Mouse (Mus musculus) CH12.LX (cell line): ENCODE data around the gene Wdr26. TPM values are rescaled to one million over a fixed set of nuclear protein-coding genes. Genes with fewer than 3 reads are reported as not detected.

Experiments
- DNase-seq: peaks from one replicate; pipeline ENCODE4 v3.0.0-alpha.2; 2013; ENCODE audit errors: extremely low read depth
- H3K27ac ChIP-seq: 2 replicates; pipeline ENCODE4 v1.5.1; 2012; ENCODE audit warnings: low read depth, mild to moderate bottlenecking, control low read depth, moderate library complexity; ENCODE audit not compliant: insufficient read depth
- H3K27me3 ChIP-seq: replicated peaks from 2 replicates; pipeline ENCODE3; 2012; ENCODE audit warnings: inconsistent platforms
- H3K36me3 ChIP-seq, 2 experiments: replicated peaks in 1 of 2; 2 replicates each; pipeline versions ENCODE3 to v1.6.1; 2012; ENCODE audit warnings: inconsistent platforms in 1 of 2, low read length in 1 of 2, mild to moderate bottlenecking in 1 of 2, mixed read lengths in 1 of 2, moderate library complexity in 1 of 2; ENCODE audit not compliant: control insufficient read depth in 1 of 2, insufficient read depth in 1 of 2
- H3K4me1 ChIP-seq, 2 experiments: 2 replicates each; pipeline ENCODE4 v1.6.1; 2012; ENCODE audit warnings: inconsistent platforms in 1 of 2, moderate library complexity in 1 of 2; ENCODE audit not compliant: insufficient read depth in 2 of 2, control insufficient read depth in 1 of 2
- H3K4me2 ChIP-seq: 2 replicates; pipeline ENCODE4 v1.6.1; 2012; ENCODE audit warnings: low read depth, mild to moderate bottlenecking, control low read depth; ENCODE audit not compliant: poor library complexity, insufficient read depth, severe bottlenecking
- H3K4me3 ChIP-seq, 3 experiments: fragments of 150-350 bp in 1 of 3; sonication (generic) in 1 of 3; replicated peaks in 1 of 3; 2 replicates each; pipeline versions ENCODE3 to v1.5.1; 2011 to 2012; ENCODE audit warnings: low read depth in 2 of 3, low read length in 2 of 3, mild to moderate bottlenecking in 2 of 3, moderate library complexity in 2 of 3, control low read depth in 1 of 3, improper control_type of control experiment in 1 of 3, inconsistent platforms in 1 of 3, mixed read lengths in 1 of 3; ENCODE audit not compliant: poor library complexity in 1 of 3
- H3K79me2 ChIP-seq: replicated peaks from 2 replicates; pipeline ENCODE4 v1.6.1; 2012; ENCODE audit warnings: mild to moderate bottlenecking, moderate library complexity; ENCODE audit not compliant: control insufficient read depth, poor library complexity, insufficient read depth, severe bottlenecking; ENCODE audit errors: extremely low read depth
- H3K9ac ChIP-seq: 2 replicates; pipeline ENCODE4 v1.6.1; 2012; ENCODE audit warnings: low read depth, mild to moderate bottlenecking, control low read depth, moderate library complexity; ENCODE audit not compliant: insufficient read depth
- H3K9me3 ChIP-seq: replicated peaks from 2 replicates; pipeline ENCODE3; 2012; ENCODE audit warnings: low read length, inconsistent platforms, mixed read lengths
- BHLHE40 ChIP-seq: IDR thresholded peaks from 2 replicates; pipeline ENCODE4 v1.6.1; 2011; ENCODE audit warnings: mild to moderate bottlenecking, low read depth, low read length, improper control_type of control experiment
- CHD1 ChIP-seq: IDR thresholded peaks from 2 replicates; pipeline ENCODE4 v1.6.1; 2012; ENCODE audit warnings: low read depth, low read length, improper control_type of control experiment, inconsistent platforms
- CHD2 ChIP-seq: IDR thresholded peaks from 2 replicates; pipeline ENCODE4 v1.6.1; 2011; ENCODE audit warnings: low read length, improper control_type of control experiment
- CTCF ChIP-seq, 2 experiments: IDR thresholded peaks in 1 of 2; conservative IDR thresholded peaks in 1 of 2; 2 replicates each; pipeline ENCODE4 v1.5.1; 2011 to 2012; ENCODE audit warnings: low read depth in 2 of 2, low read length in 2 of 2, improper control_type of control experiment in 1 of 2, inconsistent platforms in 1 of 2, mild to moderate bottlenecking in 1 of 2, moderate library complexity in 1 of 2
- E2F4 ChIP-seq: IDR thresholded peaks from 2 replicates; pipeline ENCODE4 v1.6.1; 2011; ENCODE audit warnings: low read depth, low read length, improper control_type of control experiment; ENCODE audit not compliant: insufficient replicate concordance
- EP300 ChIP-seq: IDR thresholded peaks from 2 replicates; pipeline ENCODE4 v1.6.1; 2011; ENCODE audit warnings: low read length, improper control_type of control experiment
- ETS1 ChIP-seq: conservative IDR thresholded peaks from 2 replicates; pipeline ENCODE4 v1.6.1; 2012; ENCODE audit warnings: low read depth, mild to moderate bottlenecking, inconsistent platforms, low read length, improper control_type of control experiment, moderate library complexity
- GABPA ChIP-seq: IDR thresholded peaks from 2 replicates; pipeline ENCODE4 v1.6.1; 2012; ENCODE audit warnings: low read depth, low read length, improper control_type of control experiment, inconsistent platforms; ENCODE audit not compliant: insufficient replicate concordance
- IRF4 ChIP-seq: IDR thresholded peaks from 2 replicates; pipeline ENCODE4 v1.6.1; 2014; ENCODE audit warnings: low read depth, mild to moderate bottlenecking, inconsistent platforms, low read length, improper control_type of control experiment
- JUN ChIP-seq: IDR thresholded peaks from 2 replicates; pipeline ENCODE4 v1.6.1; 2011; ENCODE audit warnings: low read depth, mild to moderate bottlenecking, low read length, improper control_type of control experiment, moderate library complexity; ENCODE audit not compliant: insufficient read depth
- JUND ChIP-seq: conservative IDR thresholded peaks from 2 replicates; pipeline ENCODE4 v1.6.1; 2011; ENCODE audit warnings: low read depth, low read length, improper control_type of control experiment
- MAFK ChIP-seq: IDR thresholded peaks from 2 replicates; pipeline ENCODE4 v1.6.1; 2011; ENCODE audit warnings: low read length, improper control_type of control experiment; ENCODE audit not compliant: insufficient replicate concordance
- MAX ChIP-seq: IDR thresholded peaks from 2 replicates; pipeline ENCODE4 v1.6.1; 2011; ENCODE audit warnings: low read length, improper control_type of control experiment
- MAZ ChIP-seq: IDR thresholded peaks from 2 replicates; pipeline ENCODE4 v1.6.1; 2012; ENCODE audit warnings: low read depth, mild to moderate bottlenecking, inconsistent platforms, low read length, improper control_type of control experiment, moderate library complexity
- MEF2A ChIP-seq: IDR thresholded peaks from 2 replicates; pipeline ENCODE4 v1.6.1; 2014; ENCODE audit warnings: low read depth, mild to moderate bottlenecking, inconsistent platforms, low read length, improper control_type of control experiment, borderline replicate concordance
- MXI1 ChIP-seq: IDR thresholded peaks from 2 replicates; pipeline ENCODE4 v1.6.1; 2011; ENCODE audit warnings: mild to moderate bottlenecking, low read depth, low read length, improper control_type of control experiment
- MYC ChIP-seq: IDR thresholded peaks from 2 replicates; pipeline ENCODE4 v1.6.1; 2011; ENCODE audit warnings: low read depth, mild to moderate bottlenecking, improper control_type of control experiment, low read length
- NELFE ChIP-seq: IDR thresholded peaks from 2 replicates; pipeline ENCODE4 v1.6.1; 2011; ENCODE audit warnings: low read depth, low read length, improper control_type of control experiment
- NRF1 ChIP-seq: IDR thresholded peaks from 2 replicates; pipeline ENCODE4 v1.6.1; 2014; ENCODE audit warnings: low read depth, mild to moderate bottlenecking, inconsistent platforms, low read length, improper control_type of control experiment, moderate library complexity
- PAX5 ChIP-seq: IDR thresholded peaks from 2 replicates; pipeline ENCODE4 v1.6.1; 2012; ENCODE audit warnings: low read length, inconsistent platforms, mixed read lengths
- POLR2AphosphoS2 ChIP-seq: IDR thresholded peaks from 2 replicates; pipeline ENCODE4 v1.6.1; 2011; ENCODE audit warnings: low read depth, low read length, improper control_type of control experiment
- RCOR1 ChIP-seq: conservative IDR thresholded peaks from 2 replicates; pipeline ENCODE4 v1.6.1; 2012; ENCODE audit warnings: low read depth, mild to moderate bottlenecking, inconsistent platforms, low read length, improper control_type of control experiment
- SIN3A ChIP-seq: IDR thresholded peaks from 2 replicates; pipeline ENCODE4 v1.6.1; 2012; ENCODE audit warnings: low read length, improper control_type of control experiment, inconsistent platforms
- SMC3 ChIP-seq: IDR thresholded peaks from 2 replicates; pipeline ENCODE4 v1.6.1; 2011; ENCODE audit warnings: low read depth, low read length, improper control_type of control experiment
- TBP ChIP-seq: conservative IDR thresholded peaks from 2 replicates; pipeline ENCODE4 v1.6.1; 2011; ENCODE audit warnings: low read depth, low read length, improper control_type of control experiment
- TCF12 ChIP-seq: IDR thresholded peaks from 2 replicates; pipeline ENCODE4 v1.6.1; 2014; ENCODE audit warnings: low read depth, mild to moderate bottlenecking, inconsistent platforms, low read length, improper control_type of control experiment
- UBTF ChIP-seq: IDR thresholded peaks from 2 replicates; pipeline ENCODE4 v1.6.1; 2012; ENCODE audit warnings: low read depth, mild to moderate bottlenecking, inconsistent platforms, low read length, improper control_type of control experiment, moderate library complexity
- USF2 ChIP-seq: conservative IDR thresholded peaks from 2 replicates; pipeline ENCODE4 v1.6.1; 2011; ENCODE audit warnings: low read depth, low read length, improper control_type of control experiment
- ZC3H11A ChIP-seq: IDR thresholded peaks from 2 replicates; pipeline ENCODE4 v1.6.1; 2012; ENCODE audit warnings: low read depth, mild to moderate bottlenecking, inconsistent platforms, low read length, improper control_type of control experiment
- ZKSCAN1 ChIP-seq: IDR thresholded peaks from 2 replicates; pipeline ENCODE4 v1.6.1; 2012; ENCODE audit warnings: low read depth, inconsistent platforms, low read length, improper control_type of control experiment, borderline replicate concordance
- ZMIZ1 ChIP-seq: IDR thresholded peaks from 2 replicates; pipeline ENCODE4 v1.6.1; 2012; ENCODE audit warnings: low read depth, mild to moderate bottlenecking, inconsistent platforms, low read length, improper control_type of control experiment
- ZNF384 ChIP-seq: IDR thresholded peaks from 2 replicates; pipeline ENCODE4 v1.6.1; 2012; ENCODE audit warnings: low read depth, low read length, improper control_type of control experiment, inconsistent platforms
- dilution Hi-C: fragments of 300-500 bp; cut with MboI; formaldehyde crosslinking; loops from 2 replicates; pipeline ENCODE4 v1.14.3; 2020; ENCODE audit warnings: low sequenced_read_pairs; ENCODE audit not compliant: extremely low pct_unique_long_range_greater_than_20kb, extremely low pct_ligation_motif_present
- in situ Hi-C: fragments of 300-500 bp; cut with MboI; formaldehyde crosslinking; loops from 3 replicates; pipeline ENCODE4 v1.14.3; 2019; ENCODE audit warnings: low sequenced_read_pairs, low pct_ligation_motif_present, low pct_unique_long_range_greater_than_20kb, mixed read lengths
- polyA plus RNA-seq: library from polyadenylated mRNA; unstranded; fragments of >175 nt; gene quantifications from 2 replicates; pipeline ENCODE4 v1.2.1, GENCODE M21; 2012; ENCODE audit warnings: low read depth; ENCODE audit not compliant: insufficient read length
- total RNA-seq, 2 experiments: library from RNA; depleted of rRNA; stranded (reverse); fragments of 300-350 nt in 1 of 2; fragments of >200 nt in 1 of 2; gene quantifications; 2 replicates each; pipeline ENCODE4 v1.2.3; 2012 to 2014

Wdr26 gene
- total and polyA plus RNA-seq, 3 experiments: 32.4 to 65.0 (median 34.2) TPM

DNA sequence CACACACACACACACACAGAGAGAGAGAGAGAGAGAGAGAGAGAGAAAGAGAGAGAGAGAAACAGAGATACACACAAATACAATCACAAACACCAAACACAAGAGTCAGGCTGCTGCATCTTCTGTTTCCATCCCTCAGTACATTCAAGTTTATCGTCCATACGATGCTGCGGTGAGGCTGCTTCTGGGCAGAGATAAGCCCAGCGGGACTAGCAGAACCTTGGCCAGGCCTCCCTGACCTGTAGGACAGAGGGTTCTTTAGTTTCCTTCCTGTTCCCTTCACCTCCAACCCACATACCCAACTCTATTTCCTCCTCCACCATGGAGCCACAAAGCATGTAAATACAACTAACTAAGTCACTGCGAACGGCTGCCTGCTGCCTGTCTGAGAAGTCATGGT, 37.7 kb upstream of the Wdr26 start:
- in situ Hi-C loops (no loop called here), dilution Hi-C loops (no loop called here)
- no peak overlapping the region for H3K9ac ChIP-seq
- H3K4me2 ChIP-seq: no peak overlapping the region
- H3K79me2 ChIP-seq: no peaks in the 10 kb centered on the region
- H3K27ac ChIP-seq: no peak overlapping the region
- H3K4me1 ChIP-seq: peaks cover 10 to 43% of the 10 kb centered on the region in 2 experiments
- no peaks in the 10 kb centered on the region for H3K36me3 ChIP-seq
- TF ChIP-seq MAFK (no peak), CHD2 (no peak), GABPA (no peak), SIN3A (no peak)
- no peaks in the 10 kb centered on the region for H3K27me3 ChIP-seq
- peaks cover 7% of the 10 kb centered on the region for H3K9me3 ChIP-seq
- DNase-seq: no peak
- no peak overlapping the region for H3K4me3 ChIP-seq

DNA sequence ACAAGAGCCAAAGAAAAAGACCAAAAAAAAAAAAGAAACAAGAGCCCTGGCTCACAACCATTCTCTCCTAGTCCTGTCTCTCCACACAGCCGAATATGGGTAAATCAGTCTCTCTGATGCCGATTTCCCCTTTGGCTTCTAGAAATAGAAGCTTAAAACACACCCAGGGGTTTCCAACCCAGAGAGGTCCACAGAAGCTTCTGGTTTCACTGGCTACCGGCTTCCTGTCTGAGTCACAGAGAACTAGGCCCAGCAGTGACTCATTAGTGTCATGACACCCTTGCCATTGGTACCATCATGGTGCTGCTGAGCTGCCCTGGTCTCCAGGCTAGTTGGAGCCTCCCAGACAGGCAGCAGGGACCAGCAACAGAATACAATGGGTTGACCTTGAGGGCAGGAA, 35.4 kb upstream of the Wdr26 start:
- Histone ChIP-seq H3K9me3 (peaks cover 7% of the 10 kb centered on the region), H3K27ac (peak overlapping the region; percentile 95), H3K36me3 (no peaks in the 10 kb centered on the region), H3K4me2 (peak overlapping the region; percentile 70; the same call in 1 of the 2 replicates), H3K9ac (peak overlapping the region; percentile 66), H3K79me2 (no peaks in the 10 kb centered on the region), H3K4me1 (peaks cover 10 to 41% of the 10 kb centered on the region in 2 experiments), H3K27me3 (no peaks in the 10 kb centered on the region), H3K4me3 (peak overlapping the region in 1 of 3 experiments; percentile 21)
- dilution Hi-C loops (no loop called here), in situ Hi-C loops (no loop called here)
- peak; percentile 91 for DNase-seq
- peak; percentile 94 for TF ChIP-seq ETS1
- peak; percentile 89 for TF ChIP-seq IRF4
- TF ChIP-seq EP300: peak; percentile 86
- TF ChIP-seq PAX5: no peak
- TF ChIP-seq BHLHE40: peak; percentile 66; the same call in 1 of the 2 replicates
- TF ChIP-seq NRF1: peak; percentile 45; the same call in 1 of the 2 replicates
- no peak for TF ChIP-seq CTCF (conservative IDR thresholded peaks at IDR 0.05 in 1 of 2, IDR thresholded peaks at IDR 0.05 in 1 of 2; ENCODE audit: low read depth in 2 of 2, low read length in 2 of 2)
- peak; percentile 61; the same call in 1 of the 2 replicates for TF ChIP-seq MXI1
- TF ChIP-seq JUN: peak; percentile 75
- peak; percentile 89; the same call in 1 of the 2 replicates for TF ChIP-seq RCOR1
- no peak for TF ChIP-seq POLR2AphosphoS2
- peak; percentile 84 for TF ChIP-seq JUND
- no peak for TF ChIP-seq UBTF
- TF ChIP-seq CHD1: peak; percentile 58; the same call in 1 of the 2 replicates
- TF ChIP-seq TCF12: peak; percentile 79
- TF ChIP-seq MAFK: peak; percentile 40; the same call in 1 of the 2 replicates
- TF ChIP-seq MEF2A: peak; percentile 99
- TF ChIP-seq E2F4: no peak
- no peak for TF ChIP-seq ZC3H11A
- TF ChIP-seq MAX: peak; percentile 71
- no peak for TF ChIP-seq ZMIZ1
- no peak for TF ChIP-seq GABPA
- no peak for TF ChIP-seq SMC3
- no peak for TF ChIP-seq ZKSCAN1
- TF ChIP-seq TBP: peak; percentile 60; the same call in 1 of the 2 replicates
- TF ChIP-seq CHD2: peak; percentile 80
- no peak for TF ChIP-seq USF2
- TF ChIP-seq MAZ: peak; percentile 70; the same call in 1 of the 2 replicates
- no peak; the same call in none of the 2 replicates for TF ChIP-seq NELFE
- TF ChIP-seq MYC: no peak; the same call in 1 of the 2 replicates
- TF ChIP-seq ZNF384: peak; percentile 75
- peak; percentile 52; the same call in 1 of the 2 replicates for TF ChIP-seq SIN3A
